In the genomic region with DNA sequence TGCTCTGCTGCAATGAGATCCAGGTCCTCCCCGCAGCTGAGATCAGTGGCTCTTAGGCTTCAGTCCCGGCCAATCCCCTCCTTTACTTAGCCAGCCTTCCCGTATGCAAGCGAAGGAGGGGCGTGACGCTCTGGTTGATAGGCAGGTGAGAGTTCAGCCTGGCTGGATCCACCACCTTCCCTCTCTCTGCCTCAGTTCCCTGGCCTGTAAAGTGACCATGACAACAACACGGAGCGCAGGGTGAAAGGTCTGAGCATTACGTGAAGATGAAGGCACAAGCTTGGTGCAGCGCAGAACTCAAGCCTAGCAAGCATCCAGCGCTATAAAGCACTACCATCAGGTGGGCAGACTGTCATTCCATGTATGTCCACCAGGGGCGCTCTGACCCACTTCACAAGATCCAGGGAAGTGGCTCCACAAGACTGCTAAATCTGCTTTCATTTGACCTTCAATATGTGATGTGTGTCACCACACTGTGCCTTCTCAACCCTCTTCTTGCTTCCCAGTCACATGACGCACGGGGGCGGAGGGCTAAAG, we compare ENCODE assay signal across 8 mouse cellular contexts. TPM values are rescaled to one million over a fixed set of nuclear protein-coding genes. Genes with fewer than 3 reads are reported as not detected.
DNase-seq lines count a peak whose midpoint lies in the region; ATAC-seq lines count a peak whose summit lies in the region.

No protein-coding gene starts in this region.

- no peaks in the 10 kb centered on the region for H3K36me3 ChIP-seq in hindbrain, embryonic 15.5 days

- H3K4me1 ChIP-seq in hindbrain, embryonic 15.5 days (replicated peaks), result peaks cover 15% of the 10 kb centered on the region

- 4% methylated on average over 15 of the region's 15 CpGs for WGBS in hindbrain, embryonic 15.5 days

- ATAC-seq in hindbrain, embryonic 15.5 days (ENCODE audit: low FRiP score, low read depth), result peak; percentile 77
- ATAC-seq in megakaryocyte, adult 5-6 weeks (ENCODE audit: poor library complexity, severe bottlenecking), result peak; percentile 76

- H3K27me3 ChIP-seq in hindbrain, embryonic 15.5 days, result no peaks in the 10 kb centered on the region

- H3K27ac ChIP-seq in hindbrain, embryonic 15.5 days (replicated peaks), result no peak overlapping the region

- H3K4me3 ChIP-seq in hindbrain, embryonic 15.5 days, result no peak overlapping the region

- H3K9me3 ChIP-seq in hindbrain, embryonic 15.5 days, result no peaks in the 10 kb centered on the region

- DNase-seq in ZHBTc4 (ENCODE audit: low read depth, low spot score), result peak; percentile 90
- DNase-seq in cerebellum, postnatal 36 days, result peak; percentile 76 to 79
- peak; percentile 71 for DNase-seq in gastrocnemius, adult 18-20 months (ENCODE audit: low spot score)
- DNase-seq in left cerebral cortex, adult 18-20 months (ENCODE audit: low spot score in 2 of 2), result peak; percentile 68 to 79
- DNase-seq in retina, postnatal 7 days (ENCODE audit: low read depth, low spot score), result peak; percentile 72
- DNase-seq in urinary bladder, adult 2 months (ENCODE audit: low spot score), result peak; percentile 72

- H3K4me2 ChIP-seq in hindbrain, embryonic 15.5 days, result peak overlapping the region; percentile 38

- no peak overlapping the region for H3K9ac ChIP-seq in hindbrain, embryonic 15.5 days

RNA-seq across cellular contexts. Expression of a gene that starts 18.0 kb away (rescaled TPM):
- 100 to 1,000 TPM; 249 to 252 TPM for total RNA-seq in gastrocnemius, adult 18-20 months (2021)
- polyA plus RNA-seq in hindbrain, embryonic 15.5 days (2015; fragmentation: Nextera tagmentation; extraction: Ambion mirVana), result 257 and 270 TPM in 2 replicates
- 100 to 1,000 TPM; 277 to 280 TPM for total RNA-seq in left cerebral cortex, adult 18-20 months (2021)
- 1,014 and 1,023 TPM in 2 replicates for total RNA-seq in megakaryocyte, adult 5-6 weeks (2015)
- 540 and 557 TPM in 2 replicates for total RNA-seq in megakaryocyte, adult 5-6 weeks (2017)
- 979 and 1,127 TPM in 2 replicates for polyA plus RNA-seq in urinary bladder, adult 2 months (2012; rRNA removed)

RNA-seq across cellular contexts. Expression of a gene that starts 49.7 kb away (rescaled TPM):
- 10 to 100 TPM; 62.0 to 62.3 TPM for total RNA-seq in gastrocnemius, adult 18-20 months (2021)
- polyA plus RNA-seq in hindbrain, embryonic 15.5 days (2015; fragmentation: Nextera tagmentation; extraction: Ambion mirVana), result 26.9 and 27.2 TPM in 2 replicates
- 10 to 100 TPM; 25.6 to 26.0 TPM for total RNA-seq in left cerebral cortex, adult 18-20 months (2021)
- 61.0 and 62.7 TPM in 2 replicates for total RNA-seq in megakaryocyte, adult 5-6 weeks (2015)
- total RNA-seq in megakaryocyte, adult 5-6 weeks (2017), result 63.0 and 68.6 TPM in 2 replicates
- 25.2 and 28.1 TPM in 2 replicates for polyA plus RNA-seq in urinary bladder, adult 2 months (2012; rRNA removed)
